Mouse (Mus musculus): ENCODE measurements around the gene Tgm2.

DNA sequence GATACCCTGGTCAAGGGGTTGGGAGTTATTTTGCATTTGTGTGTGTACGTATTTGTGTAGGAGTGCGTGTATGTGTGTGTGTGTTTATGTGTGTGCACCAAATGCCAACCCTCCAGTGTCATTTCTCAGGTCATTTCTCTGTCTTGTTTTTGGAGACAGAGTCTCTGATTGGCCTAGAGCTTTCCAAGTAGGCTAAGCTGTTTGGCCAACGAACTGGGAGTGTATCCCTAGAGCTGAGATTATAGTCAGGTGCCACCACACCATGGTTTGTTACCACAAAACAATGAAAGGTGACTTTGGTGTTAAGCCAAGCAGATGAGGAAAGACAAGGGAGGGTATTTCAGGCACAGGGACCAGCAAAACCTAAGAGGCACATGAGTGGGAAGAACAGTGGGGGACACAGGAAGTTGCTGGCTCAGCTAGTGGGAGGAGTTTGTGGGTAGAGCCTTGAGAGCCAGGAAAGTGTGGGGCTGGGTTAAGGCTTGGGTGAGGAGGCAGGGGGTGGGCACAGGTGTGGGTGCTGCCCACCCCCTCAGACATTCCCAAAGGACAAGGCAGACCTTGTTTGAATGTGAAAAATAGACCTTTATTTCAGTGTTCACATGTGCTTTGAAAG lies 30.3 kb downstream of the Tgm2 start:
- no peak for TF ChIP-seq POLR2A (IDR thresholded peaks at IDR 0.05; ENCODE audit: borderline replicate concordance, extremely low read depth, insufficient read depth, insufficient read length, poor library complexity, severe bottlenecking)
- TF ChIP-seq CTCF (IDR thresholded peaks at IDR 0.05; ENCODE audit: borderline replicate concordance, extremely low read depth, insufficient read depth, insufficient read length) = no peak

Data from brain, embryonic 14.5 days (tissue).